Mouse (Mus musculus) adrenal gland, adult 8-10 months (tissue): ENCODE measurements around the gene Fbxl19. TPM values are rescaled to one million over a fixed set of nuclear protein-coding genes. Genes with fewer than 3 reads are reported as not detected.

Source experiments
- DNase-seq: peaks from one replicate; pipeline ENCODE4 v3.0.0; 2022
- microRNA-seq, 2 experiments: library from miRNA; unstranded; fragments of <30 nt; microRNA quantifications; one replicate each; pipeline ENCODE4 v1.2.0; 2022
- total RNA-seq, 4 experiments: library from RNA; stranded (reverse); gene quantifications; 2 replicates each; pipeline ENCODE4 v1.2.4; 2022

The Fbxl19 gene
- total RNA-seq, 4 experiments from 2014 or later: 13.5 to 18.6 (median 16.5) TPM

- DNase-seq: no peak
These were observed 64.5 kb downstream of the Fbxl19 start for GRCm38 (mm10) chr7:127808821-127809220.

- DNase-seq: no peak
These were observed 65.5 kb downstream of the Fbxl19 start for GRCm38 (mm10) chr7:127809846-127810245.

DNA sequence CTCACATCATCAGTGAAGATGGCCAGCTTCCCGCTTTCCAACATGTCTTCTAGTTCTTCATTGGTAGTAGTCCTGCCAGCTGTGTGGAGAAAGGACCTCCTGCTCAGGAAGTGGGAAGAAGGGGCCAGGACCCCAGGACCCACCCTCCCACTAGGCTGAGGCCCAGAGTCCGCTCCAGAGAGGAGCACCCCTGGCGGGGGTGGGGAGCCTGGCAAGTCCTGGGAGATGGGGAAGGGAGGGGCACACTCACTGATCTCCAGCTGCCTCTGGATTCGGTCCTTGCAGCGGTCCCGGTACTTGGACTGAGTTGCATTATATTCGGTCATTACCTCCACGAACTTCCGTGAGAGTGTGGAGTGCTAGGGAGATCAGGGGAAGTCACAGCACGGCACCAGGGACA, 66.3 kb downstream of the Fbxl19 start:
- DNase-seq: no peak

- no peak for DNase-seq
These were observed 66.9 kb downstream of the Fbxl19 start for GRCm38 (mm10) chr7:127811240-127811639.

- peak; percentile 62 for DNase-seq
These were observed 67.9 kb downstream of the Fbxl19 start for GRCm38 (mm10) chr7:127812292-127812691.

DNA sequence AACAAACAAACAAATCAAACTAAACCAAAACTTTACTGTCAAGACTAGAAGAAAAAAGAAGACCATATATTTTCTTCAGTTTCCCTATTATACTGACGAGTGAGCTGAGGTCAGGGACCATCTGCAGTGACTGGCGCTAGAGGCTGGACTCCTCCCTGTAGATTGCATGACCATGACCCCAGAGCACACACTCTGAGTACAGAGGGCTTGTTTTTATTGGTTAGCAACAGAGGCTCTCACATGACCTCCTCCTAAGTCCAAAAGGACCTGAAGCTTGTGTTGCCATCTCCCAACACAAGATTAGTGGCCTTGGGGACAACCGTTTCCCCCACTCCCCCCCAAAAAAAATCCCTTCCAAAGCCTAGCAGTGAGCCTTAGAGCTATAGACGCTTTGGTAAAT, 69.5 kb downstream of the Fbxl19 start:
- DNase-seq: no peak

GRCm38 (mm10) chr7:127814241-127814921, 70.0 kb downstream of the Fbxl19 start:
- DNase-seq: peak; percentile 47

- DNase-seq: no peak
These were observed 70.8 kb downstream of the Fbxl19 start for GRCm38 (mm10) chr7:127815116-127815665.

DNA sequence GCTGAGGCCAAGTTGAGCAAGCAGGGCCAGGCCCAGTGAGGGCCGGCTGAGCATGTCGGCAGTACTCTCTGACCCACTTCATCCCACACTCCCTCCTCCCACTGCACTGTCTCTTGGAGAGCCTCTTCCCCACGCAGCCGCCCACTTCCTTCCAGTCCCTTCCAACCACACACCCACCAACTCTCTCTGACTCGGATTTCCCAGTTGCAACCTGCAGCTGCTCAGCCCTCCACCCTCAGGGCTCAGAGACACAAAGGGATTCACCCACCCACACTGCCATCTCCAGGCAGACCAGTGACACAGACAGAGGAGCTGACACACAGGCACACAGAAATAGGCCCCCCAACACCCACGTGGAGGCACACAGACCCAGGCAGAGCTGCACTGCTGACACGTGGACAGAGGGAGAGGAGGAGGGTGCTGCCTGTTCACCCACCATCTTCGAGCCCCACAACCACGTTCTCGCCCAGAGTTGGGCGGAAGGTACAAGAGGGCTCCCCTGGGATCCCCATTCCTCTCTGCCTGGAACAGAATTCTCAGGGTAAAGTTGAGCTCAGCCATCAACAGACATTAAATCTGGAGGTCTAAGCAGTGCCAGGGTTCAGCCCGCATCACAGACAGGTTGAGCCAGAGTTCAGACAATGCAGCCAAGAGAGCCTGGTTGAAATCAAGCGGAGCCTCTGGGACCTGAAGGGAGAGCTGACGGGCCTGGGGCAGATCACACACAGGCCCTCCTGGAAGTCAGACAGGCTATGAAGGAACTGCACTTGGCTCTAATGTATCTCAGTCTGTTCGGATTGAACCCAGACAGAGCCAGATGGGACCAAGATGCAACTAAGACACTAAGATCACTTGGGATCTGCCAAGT, 71.8 kb downstream of the Fbxl19 start:
- peak; percentile 41 for DNase-seq

DNA sequence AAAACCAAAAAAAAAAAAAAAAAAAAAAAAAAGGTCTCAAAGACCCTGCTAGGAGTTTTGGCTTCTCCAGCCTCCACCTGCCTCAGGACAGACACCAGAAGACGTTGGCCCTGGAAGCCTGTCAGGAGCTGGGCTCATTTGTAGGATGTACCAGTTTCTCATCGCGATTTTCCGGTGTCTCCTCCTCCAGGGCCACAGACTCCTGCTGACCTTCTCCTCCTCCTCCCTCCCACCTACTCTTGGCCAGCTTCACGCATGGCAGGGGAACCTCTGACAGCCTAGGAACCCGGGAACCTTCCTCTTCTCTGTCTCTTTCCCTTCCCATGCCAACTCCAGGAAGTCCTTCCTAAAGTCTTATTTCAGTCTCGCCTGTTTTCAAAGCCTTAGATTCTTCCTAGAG, 72.7 kb downstream of the Fbxl19 start:
- no peak for DNase-seq

DNA sequence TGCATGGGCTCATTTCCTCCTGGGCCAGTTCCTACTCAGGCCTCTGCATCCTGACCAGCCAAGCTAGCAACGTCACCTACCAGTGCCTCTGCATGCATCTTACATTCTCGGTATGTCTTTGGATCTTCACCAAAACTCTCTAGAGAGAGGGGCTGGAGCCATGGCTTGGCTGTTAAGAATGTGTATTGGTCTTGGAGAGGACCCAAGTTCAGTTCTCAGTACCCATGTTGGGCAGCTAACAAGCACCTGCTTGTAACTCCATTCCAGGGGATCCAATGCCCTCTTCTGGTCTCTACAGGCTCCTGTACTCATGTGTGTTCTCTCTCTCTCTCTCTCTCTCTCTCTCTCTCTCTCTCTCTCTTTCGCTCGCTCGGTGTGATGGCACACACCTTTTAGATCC, 73.4 kb downstream of the Fbxl19 start:
- no peak for DNase-seq

Small RNA genes lying within 50 kb of the gene (microRNA-seq; reads per million reads assigned to microRNA genes)
- 0 reads per million in 2 experiments for gene Mir762

Other genes with a start within 250 kb of the Fbxl19 start
- gene Srcap, start 232.6 kb upstream of the Fbxl19 start, total RNA-seq: 100 to 1,000 TPM; 103 to 156 (median 120) TPM
- gene Gm42715, start 225.0 kb upstream of the Fbxl19 start, total RNA-seq: 10 to 100 TPM; 21.9 to 28.0 (median 26.2) TPM
- not detected for gene Tmem265, start 183.2 kb upstream of the Fbxl19 start, total RNA-seq
- gene Phkg2, start 171.2 kb upstream of the Fbxl19 start, total RNA-seq: 10 to 100 TPM; 50.0 to 65.5 (median 55.9) TPM
- gene Ccdc189, start 155.9 kb upstream of the Fbxl19 start, total RNA-seq: 10 to 100 TPM in 2 of 4 experiments, 1 to 10 TPM in 2; 8.8 to 13.0 (median 10.5) TPM
- gene Rnf40, start 155.8 kb upstream of the Fbxl19 start, total RNA-seq: 10 to 100 TPM; 50.1 to 81.9 (median 70.9) TPM
- 10 to 100 TPM; 16.5 to 28.8 (median 23.3) TPM for gene Zfp629, start 128.7 kb upstream of the Fbxl19 start, total RNA-seq
- gene Bcl7c, start 35.6 kb upstream of the Fbxl19 start, total RNA-seq: 100 to 1,000 TPM in 2 of 4 experiments, 10 to 100 TPM in 2; 75.9 to 120 (median 98.1) TPM
- 1 to 10 TPM; 2.2 to 4.5 (median 2.7) TPM for gene Ctf1, start 31.8 kb upstream of the Fbxl19 start, total RNA-seq
- gene Ctf2, start 12.4 kb upstream of the Fbxl19 start, total RNA-seq: not detected
- gene Orai3, start 25.3 kb downstream of the Fbxl19 start, total RNA-seq: 10 to 100 TPM; 30.1 to 37.2 (median 35.0) TPM
- 10 to 100 TPM; 39.6 to 54.6 (median 45.7) TPM for gene Setd1a, start 32.1 kb downstream of the Fbxl19 start, total RNA-seq
- gene Gm49388, start 41.1 kb downstream of the Fbxl19 start, total RNA-seq: 1 to 10 TPM; 4.2 to 8.9 (median 5.8) TPM
- gene Hsd3b7, start 56.1 kb downstream of the Fbxl19 start, total RNA-seq: 10 to 100 TPM; 33.8 to 44.9 (median 41.5) TPM
- gene Stx4a, start 79.8 kb downstream of the Fbxl19 start, total RNA-seq: 100 to 1,000 TPM in 3 of 4 experiments, 10 to 100 TPM in 1; 84.9 to 143 (median 113) TPM
- gene Stx1b, start 80.0 kb downstream of the Fbxl19 start, total RNA-seq: 1 to 10 TPM; 2.9 to 8.5 (median 6.3) TPM
- gene Zfp646, start 131.7 kb downstream of the Fbxl19 start, total RNA-seq: 10 to 100 TPM; 34.2 to 46.2 (median 40.2) TPM
- gene Zfp668, start 132.3 kb downstream of the Fbxl19 start, total RNA-seq: 10 to 100 TPM in 2 of 4 experiments, 1 to 10 TPM in 2; 8.0 to 15.1 (median 9.2) TPM
- 1 to 10 TPM; 1.0 to 2.9 (median 1.6) TPM for gene Prss53, start 146.4 kb downstream of the Fbxl19 start, total RNA-seq
- under 1 TPM in 1 of 4 experiments, not detected in 3; 0.38 TPM for gene Gm21974, start 150.9 kb downstream of the Fbxl19 start, total RNA-seq
- gene Vkorc1, start 151.1 kb downstream of the Fbxl19 start, total RNA-seq: 10 to 100 TPM; 69.6 to 94.3 (median 79.1) TPM
- 100 to 1,000 TPM; 108 to 147 (median 120) TPM for gene Bckdk, start 159.5 kb downstream of the Fbxl19 start, total RNA-seq
- gene Kat8, start 168.0 kb downstream of the Fbxl19 start, total RNA-seq: 10 to 100 TPM; 29.0 to 33.4 (median 31.1) TPM
- gene Prss8, start 185.6 kb downstream of the Fbxl19 start, total RNA-seq: under 1 TPM in 1 of 4 experiments, not detected in 3; 0.16 TPM
- gene Prss36, start 202.2 kb downstream of the Fbxl19 start, total RNA-seq: 10 to 100 TPM in 2 of 4 experiments, 1 to 10 TPM in 2; 8.4 to 10.5 (median 9.6) TPM
- gene Fus, start 222.9 kb downstream of the Fbxl19 start, total RNA-seq: 100 to 1,000 TPM; 106 to 430 (median 307) TPM
- gene Pycard, start 249.3 kb downstream of the Fbxl19 start, total RNA-seq: 1 to 10 TPM; 4.0 to 5.8 (median 4.5) TPM